In the genomic region with DNA sequence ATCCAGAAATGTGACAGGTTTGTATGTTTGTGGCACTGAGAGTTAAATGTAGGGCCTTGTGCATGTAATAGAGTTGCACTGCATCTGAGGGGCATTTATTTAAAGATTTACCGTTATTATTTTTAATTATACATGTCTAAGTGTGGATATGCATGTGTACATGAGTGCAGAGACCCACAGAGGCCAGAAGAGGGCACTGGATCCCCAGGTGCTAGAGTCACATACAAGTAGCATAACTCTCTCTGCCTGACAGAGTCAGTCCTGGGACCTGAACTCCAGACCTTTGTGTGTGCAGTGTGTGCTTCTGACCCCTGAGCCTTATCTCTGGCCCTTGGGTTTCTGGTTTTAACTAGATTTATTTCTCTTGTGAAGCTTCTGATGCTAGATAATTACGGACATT, we compare ENCODE assay signal across 14 mouse cellular contexts. TPM values are rescaled to one million over a fixed set of nuclear protein-coding genes. Genes with fewer than 3 reads are reported as not detected.
DNase-seq lines count a peak whose midpoint lies in the region; ATAC-seq and TF ChIP-seq lines count a peak whose summit lies in the region.
"Had no signal": no experiment of that assay in that cellular context is flagged by ENCODE, and none has a peak within 500 bp of the region (broad histone marks: within the 10 kb centered on the region; RNA-seq: fewer than 3 reads in every experiment).

No protein-coding gene starts in this region.

- no peaks in the 10 kb centered on the region for H3K9me3 ChIP-seq in kidney, embryonic 14.5 days (ENCODE audit: control insufficient read depth, low read length)
- no peaks in the 10 kb centered on the region for H3K9me3 ChIP-seq in liver, embryonic 14.5 days (ENCODE audit: control insufficient read depth, low read length)
- H3K9me3 ChIP-seq in forebrain, embryonic 13.5 days (replicated peaks) = no peaks in the 10 kb centered on the region
- H3K9me3 ChIP-seq: embryonic facial prominence, embryonic 13.5 days had no signal

- H3K4me2 ChIP-seq in kidney, embryonic 14.5 days (replicated peaks; ENCODE audit: low read depth, low read length) = no peak overlapping the region
- no peak overlapping the region for H3K4me2 ChIP-seq in liver, embryonic 14.5 days (ENCODE audit: low read depth)
- H3K4me2 ChIP-seq in forebrain, embryonic 13.5 days = no peak overlapping the region
- H3K4me2 ChIP-seq: embryonic facial prominence, embryonic 13.5 days had no signal

- ATAC-seq in kidney, embryonic 14.5 days (ENCODE audit: low FRiP score, low TSS enrichment) = no peak
- ATAC-seq in liver, embryonic 14.5 days (ENCODE audit: insufficient read depth) = no peak
- ATAC-seq in forebrain, embryonic 13.5 days = no peak

- no peak overlapping the region for H3K27ac ChIP-seq in kidney, adult 2 months (ENCODE audit: insufficient read depth, low read depth, low read length)
- no peak overlapping the region for H3K27ac ChIP-seq in kidney, embryonic 14.5 days (ENCODE audit: low read depth, low read length)
- H3K27ac ChIP-seq in liver, embryonic 14.5 days = no peak overlapping the region
- H3K27ac ChIP-seq in forebrain, embryonic 13.5 days = no peak overlapping the region
- H3K27ac ChIP-seq: embryonic facial prominence, embryonic 13.5 days had no signal

- no peak for TF ChIP-seq POLR2A in kidney, adult 2 months (IDR thresholded peaks at IDR 0.05; ENCODE audit: low read depth, low read length)

- peak; percentile 56 for TF ChIP-seq CTCF in kidney, adult 2 months (conservative IDR thresholded peaks at IDR 0.05; ENCODE audit: insufficient read depth, insufficient read length, low read depth, low read length)
- TF ChIP-seq CTCF in liver, embryonic 14.5 days (IDR thresholded peaks at IDR 0.05; ENCODE audit: low read depth) = peak; percentile 70

- DNase-seq in kidney, adult 2 months = no peak
- DNase-seq in CD4-positive helper T cell, adult 2 months (ENCODE audit: low read depth, low spot score) = peak; percentile 30
- peak; percentile 75 for DNase-seq in R1 (ENCODE audit: low read depth, low spot score)
- DNase-seq in liver, embryonic 14.5 days (ENCODE audit: low read depth in 3 of 3, low spot score in 3 of 3) = peak in 1 of 3 experiments; percentile 20
- no peak for DNase-seq in gastrocnemius, adult 8-10 months (ENCODE audit: low spot score in 2 of 2)
- no peak for DNase-seq in adrenal gland, postnatal 10 days
- DNase-seq: heart, postnatal 10 days; kidney, adult 9 months; lung, postnatal 4 days; right cerebral cortex, adult 18-20 months had no signal

- 74% methylated on average over 2 of the region's 2 CpGs for WGBS in kidney, adult 2 months
- 80% methylated on average over 2 of the region's 2 CpGs for WGBS in kidney, embryonic 14.5 days
- 54% methylated on average over 2 of the region's 2 CpGs for WGBS in liver, embryonic 14.5 days (ENCODE audit: insufficient replicate concordance)
- WGBS in forebrain, embryonic 13.5 days = 77% methylated on average over 2 of the region's 2 CpGs

- no peak for TF ChIP-seq EP300 in liver, embryonic 14.5 days (IDR thresholded peaks at IDR 0.05; ENCODE audit: low read depth)

- H3K27me3 ChIP-seq in kidney, adult 2 months (replicated peaks; ENCODE audit: control insufficient read depth, insufficient read depth, low read length) = no peaks in the 10 kb centered on the region
- no peaks in the 10 kb centered on the region for H3K27me3 ChIP-seq in kidney, embryonic 14.5 days (ENCODE audit: control insufficient read depth, insufficient read depth, low read length)
- no peaks in the 10 kb centered on the region for H3K27me3 ChIP-seq in liver, embryonic 14.5 days (ENCODE audit: control insufficient read depth, insufficient read depth, low read length)
- H3K27me3 ChIP-seq in forebrain, embryonic 13.5 days = no peaks in the 10 kb centered on the region
- H3K27me3 ChIP-seq: embryonic facial prominence, embryonic 13.5 days had no signal

- no peak overlapping the region for H3K9ac ChIP-seq in kidney, embryonic 14.5 days (ENCODE audit: low read depth, low read length)
- H3K9ac ChIP-seq in liver, embryonic 14.5 days (replicated peaks) = no peak overlapping the region
- no peak overlapping the region for H3K9ac ChIP-seq in forebrain, embryonic 13.5 days
- H3K9ac ChIP-seq: embryonic facial prominence, embryonic 13.5 days had no signal

- H3K4me3 ChIP-seq in kidney, adult 2 months (ENCODE audit: insufficient read depth, low read depth, low read length) = no peak overlapping the region
- H3K4me3 ChIP-seq in kidney, embryonic 14.5 days (ENCODE audit: low read length) = no peak overlapping the region
- no peak overlapping the region for H3K4me3 ChIP-seq in liver, embryonic 14.5 days (ENCODE audit: insufficient read depth in 1 of 2, low read depth in 2 of 2, low read length in 2 of 2)
- H3K4me3 ChIP-seq in forebrain, embryonic 13.5 days = no peak overlapping the region
- H3K4me3 ChIP-seq: embryonic facial prominence, embryonic 13.5 days; myocyte had no signal

- H3K4me1 ChIP-seq in kidney, adult 2 months (ENCODE audit: control insufficient read depth, insufficient read depth, low read length) = no peaks in the 10 kb centered on the region
- H3K4me1 ChIP-seq in kidney, embryonic 14.5 days (ENCODE audit: control insufficient read depth, insufficient read depth, low read length) = no peaks in the 10 kb centered on the region
- H3K4me1 ChIP-seq in liver, embryonic 14.5 days (replicated peaks; ENCODE audit: control insufficient read depth in 2 of 2, insufficient read depth in 2 of 2, low read length in 1 of 2) = no peaks in the 10 kb centered on the region
- H3K4me1 ChIP-seq in forebrain, embryonic 13.5 days = no peaks in the 10 kb centered on the region
- H3K4me1 ChIP-seq: embryonic facial prominence, embryonic 13.5 days had no signal

- H3K36me3 ChIP-seq in kidney, adult 2 months (ENCODE audit: control insufficient read depth, insufficient read depth, low read length) = no peaks in the 10 kb centered on the region
- no peaks in the 10 kb centered on the region for H3K36me3 ChIP-seq in kidney, embryonic 14.5 days (ENCODE audit: control insufficient read depth, insufficient read depth, low read length)
- no peaks in the 10 kb centered on the region for H3K36me3 ChIP-seq in liver, embryonic 14.5 days (replicated peaks; ENCODE audit: control insufficient read depth, insufficient read depth, low read depth)
- H3K36me3 ChIP-seq in forebrain, embryonic 13.5 days (ENCODE audit: poor library complexity, severe bottlenecking) = no peaks in the 10 kb centered on the region
- H3K36me3 ChIP-seq: embryonic facial prominence, embryonic 13.5 days had no signal

RNA-seq across cellular contexts. Expression of a gene that starts 14.8 kb away (rescaled TPM):
- 1.8 and 1.9 TPM in 2 replicates for polyA plus RNA-seq in kidney, adult 2 months (2012; rRNA removed)
- 5.5 and 6.8 TPM in 2 replicates for polyA plus RNA-seq in kidney, embryonic 14.5 days (2014; fragmentation: Nextera tagmentation; extraction: Ambion mirVana)
- 1.8 and 3.7 TPM in 2 replicates for polyA plus RNA-seq in liver, embryonic 14.5 days (2012; rRNA removed)
- 3.4 and 4.2 TPM in 2 replicates for polyA plus RNA-seq in liver, embryonic 14.5 days (2014; fragmentation: Nextera tagmentation; extraction: Ambion mirVana)
- 1.9 and 2.3 TPM in 2 replicates for polyA plus RNA-seq in forebrain, embryonic 13.5 days (2015; fragmentation: Nextera tagmentation; extraction: Ambion mirVana)
- under 1 TPM in 3 of 4 experiments, not detected in 1; 0.29 to 0.43 (median 0.38) TPM for total RNA-seq in gastrocnemius, adult 8-10 months (2022)
- total RNA-seq in adrenal gland, postnatal 10 days (2021) = 1 to 10 TPM; 3.9 to 4.3 TPM

RNA-seq across cellular contexts. Expression of a gene that starts 33.0 kb away (rescaled TPM):
- polyA plus RNA-seq in kidney, adult 2 months (2012; rRNA removed) = 1.8 and 2.6 TPM in 2 replicates
- polyA plus RNA-seq in kidney, embryonic 14.5 days (2014; fragmentation: Nextera tagmentation; extraction: Ambion mirVana) = 16.7 and 20.4 TPM in 2 replicates
- polyA plus RNA-seq in liver, embryonic 14.5 days (2012; rRNA removed) = 5.5 and 10.0 TPM in 2 replicates
- polyA plus RNA-seq in liver, embryonic 14.5 days (2014; fragmentation: Nextera tagmentation; extraction: Ambion mirVana) = 18.0 and 20.8 TPM in 2 replicates
- polyA plus RNA-seq in forebrain, embryonic 13.5 days (2015; fragmentation: Nextera tagmentation; extraction: Ambion mirVana) = 19.2 and 24.7 TPM in 2 replicates
- 10 to 100 TPM in 1 of 4 experiments, 1 to 10 TPM in 3; 2.1 to 15.4 (median 9.3) TPM for total RNA-seq in gastrocnemius, adult 8-10 months (2022)
- total RNA-seq in adrenal gland, postnatal 10 days (2021) = 10 to 100 TPM; 15.4 to 19.5 TPM

RNA-seq across cellular contexts. Expression of a gene that starts 33.5 kb away (rescaled TPM):
- 4.0 and 5.2 TPM in 2 replicates for polyA plus RNA-seq in kidney, adult 2 months (2012; rRNA removed)
- 22.2 and 26.3 TPM in 2 replicates for polyA plus RNA-seq in kidney, embryonic 14.5 days (2014; fragmentation: Nextera tagmentation; extraction: Ambion mirVana)
- polyA plus RNA-seq in liver, embryonic 14.5 days (2012; rRNA removed) = 4.9 and 8.5 TPM in 2 replicates
- 13.6 TPM in 2 replicates for polyA plus RNA-seq in liver, embryonic 14.5 days (2014; fragmentation: Nextera tagmentation; extraction: Ambion mirVana)
- 23.0 and 24.4 TPM in 2 replicates for polyA plus RNA-seq in forebrain, embryonic 13.5 days (2015; fragmentation: Nextera tagmentation; extraction: Ambion mirVana)
- 10 to 100 TPM; 10.0 to 14.6 (median 12.8) TPM for total RNA-seq in gastrocnemius, adult 8-10 months (2022)
- 10 to 100 TPM; 20.4 to 21.4 TPM for total RNA-seq in adrenal gland, postnatal 10 days (2021)

RNA-seq across cellular contexts. Expression of a gene that starts 33.6 kb away (rescaled TPM):
- polyA plus RNA-seq in kidney, adult 2 months (2012; rRNA removed) = 38.8 and 52.5 TPM in 2 replicates
- 316 and 390 TPM in 2 replicates for polyA plus RNA-seq in kidney, embryonic 14.5 days (2014; fragmentation: Nextera tagmentation; extraction: Ambion mirVana)
- polyA plus RNA-seq in liver, embryonic 14.5 days (2012; rRNA removed) = 74.2 and 111 TPM in 2 replicates
- 183 and 191 TPM in 2 replicates for polyA plus RNA-seq in liver, embryonic 14.5 days (2014; fragmentation: Nextera tagmentation; extraction: Ambion mirVana)
- 368 and 379 TPM in 2 replicates for polyA plus RNA-seq in forebrain, embryonic 13.5 days (2015; fragmentation: Nextera tagmentation; extraction: Ambion mirVana)
- 10 to 100 TPM; 68.7 to 75.7 (median 73.5) TPM for total RNA-seq in gastrocnemius, adult 8-10 months (2022)
- total RNA-seq in adrenal gland, postnatal 10 days (2021) = 10 to 100 TPM; 75.2 to 80.4 TPM

RNA-seq across cellular contexts. Expression of a gene that starts 46.4 kb away (rescaled TPM):
- polyA plus RNA-seq in kidney, adult 2 months (2012; rRNA removed) = 13.4 and 15.4 TPM in 2 replicates
- 111 and 112 TPM in 2 replicates for polyA plus RNA-seq in kidney, embryonic 14.5 days (2014; fragmentation: Nextera tagmentation; extraction: Ambion mirVana)
- polyA plus RNA-seq in liver, embryonic 14.5 days (2012; rRNA removed) = 11.7 and 16.6 TPM in 2 replicates
- 36.7 and 40.2 TPM in 2 replicates for polyA plus RNA-seq in liver, embryonic 14.5 days (2014; fragmentation: Nextera tagmentation; extraction: Ambion mirVana)
- 59.0 and 62.8 TPM in 2 replicates for polyA plus RNA-seq in forebrain, embryonic 13.5 days (2015; fragmentation: Nextera tagmentation; extraction: Ambion mirVana)
- total RNA-seq in gastrocnemius, adult 8-10 months (2022) = 10 to 100 TPM in 3 of 4 experiments, 1 to 10 TPM in 1; 9.1 to 13.1 (median 11.8) TPM
- 10 to 100 TPM; 42.2 to 42.3 TPM for total RNA-seq in adrenal gland, postnatal 10 days (2021)

Comparison
In these comparisons a context has a peak if more than half of its experiments do, and no peak if none do; other contexts are left out.
1. DNase-seq: peak in CD4-positive helper T cell, adult 2 months (single experiment) and R1 (single experiment); none in kidney, adult 2 months (single experiment), gastrocnemius, adult 8-10 months (0 of 2) and adrenal gland, postnatal 10 days (single experiment).